In the genomic region with DNA sequence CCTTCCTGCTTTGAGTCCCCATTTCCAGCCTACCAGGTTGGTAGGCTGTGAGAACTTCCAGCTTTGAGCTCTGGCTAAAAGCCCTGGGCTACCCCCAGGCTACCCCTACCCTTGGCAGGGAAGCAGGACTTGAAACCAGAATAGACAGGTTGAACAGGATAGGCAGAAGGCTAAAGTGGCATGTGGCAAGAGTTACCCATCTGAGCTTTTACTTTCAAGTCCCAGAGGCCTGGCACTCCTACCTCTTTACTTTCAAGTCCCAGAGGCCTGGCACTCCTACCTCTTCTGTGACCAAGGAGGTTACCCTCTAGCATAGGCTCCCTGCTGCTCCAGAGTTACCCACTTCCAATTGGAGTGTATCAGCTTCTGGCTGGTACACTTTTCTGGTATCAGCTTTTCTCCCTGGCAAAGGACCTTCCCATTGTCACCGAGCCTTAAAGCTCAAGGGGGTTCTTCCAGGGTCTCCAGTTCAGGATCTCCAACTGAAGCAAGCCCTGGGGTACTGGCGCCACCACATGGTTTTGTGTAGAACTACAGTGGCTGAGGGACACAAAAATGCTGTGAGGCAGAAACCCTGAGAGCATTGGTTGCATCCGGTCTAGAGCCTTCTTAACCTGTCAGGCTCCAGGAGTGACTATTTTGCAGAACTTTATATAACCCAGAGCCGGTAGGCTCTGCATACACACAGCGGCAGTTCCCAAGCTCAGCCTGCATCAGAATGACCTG, we compare ENCODE assay signal across 8 mouse cellular contexts. TPM values are rescaled to one million over a fixed set of nuclear protein-coding genes. Genes with fewer than 3 reads are reported as not detected.
A peak's percentile ranks its signal among the peaks of the same experiment; 100 is the strongest.
DNase-seq lines count a peak whose midpoint lies in the region; ATAC-seq and TF ChIP-seq lines count a peak whose summit lies in the region.

No protein-coding gene starts in this region.

- ATAC-seq in neutrophil, adult 5-6 weeks (ENCODE audit: extremely low read depth, insufficient number of reproducible peaks, low FRiP score, poor library complexity, severe bottlenecking) = 0 out of 2 replicates have a peak, but pooled peaks have one; percentile 24
- ATAC-seq in cerebellum, adult (ENCODE audit: insufficient number of reproducible peaks, low FRiP score, low TSS enrichment) = no peak

- peak; percentile 40 for DNase-seq in gastrocnemius, postnatal 10 days
- no peak for DNase-seq in gastrocnemius, postnatal 25 days
- no peak for DNase-seq in testis, postnatal 14 days (ENCODE audit: low spot score)
- peak; percentile 69 for DNase-seq in embryonic facial prominence, embryonic 10.5 days (ENCODE audit: low spot score)
- peak; percentile 62 for DNase-seq in limb, embryonic 10.5 days (ENCODE audit: low spot score)

- H3K36me3 ChIP-seq in testis, adult 2 months (ENCODE audit: control insufficient read depth, insufficient read depth, low read length) = no peaks in the 10 kb centered on the region
- H3K36me3 ChIP-seq in embryonic facial prominence, embryonic 10.5 days (replicated peaks) = no peaks in the 10 kb centered on the region
- H3K36me3 ChIP-seq in limb, embryonic 10.5 days = no peaks in the 10 kb centered on the region

- no peak overlapping the region for H3K4me3 ChIP-seq in testis, adult 2 months (ENCODE audit: control insufficient read depth, low read depth, low read length)
- 0 out of 2 replicates have a peak overlapping the region, but pooled peaks have one; percentile 6 for H3K4me3 ChIP-seq in embryonic facial prominence, embryonic 10.5 days
- H3K4me3 ChIP-seq in limb, embryonic 10.5 days = no peak overlapping the region

- peak; percentile 52; the same call in 1 of the 2 replicates for TF ChIP-seq CTCF in testis, adult 2 months (IDR thresholded peaks at IDR 0.05; ENCODE audit: control insufficient read depth, insufficient read depth, insufficient replicate concordance, low read depth, low read length)

- H3K27me3 ChIP-seq in testis, adult 2 months (ENCODE audit: control insufficient read depth, insufficient read depth, low read length) = no peaks in the 10 kb centered on the region
- H3K27me3 ChIP-seq in embryonic facial prominence, embryonic 10.5 days (replicated peaks; ENCODE audit: low read depth, poor library complexity, severe bottlenecking) = peaks cover 54% of the 10 kb centered on the region
- H3K27me3 ChIP-seq in limb, embryonic 10.5 days (ENCODE audit: low read depth, poor library complexity, severe bottlenecking) = peaks cover 34% of the 10 kb centered on the region

- TF ChIP-seq POLR2A in testis, adult 2 months (IDR thresholded peaks at IDR 0.05; ENCODE audit: control insufficient read depth, low read depth, low read length) = no peak

- 15% methylated on average over 5 of the region's 5 CpGs for WGBS in embryonic facial prominence, embryonic 10.5 days
- 13% methylated on average over 5 of the region's 5 CpGs for WGBS in limb, embryonic 10.5 days

- H3K9me3 ChIP-seq in embryonic facial prominence, embryonic 10.5 days = no peaks in the 10 kb centered on the region
- H3K9me3 ChIP-seq in limb, embryonic 10.5 days (replicated peaks) = no peaks in the 10 kb centered on the region

- H3K27ac ChIP-seq in testis, adult 2 months (ENCODE audit: control insufficient read depth, insufficient read depth, low read depth, low read length) = no peak overlapping the region
- peak overlapping the region; percentile 65 for H3K27ac ChIP-seq in embryonic facial prominence, embryonic 10.5 days (replicated peaks)
- H3K27ac ChIP-seq in limb, embryonic 10.5 days = no peak overlapping the region

- no peaks in the 10 kb centered on the region for H3K4me1 ChIP-seq in testis, adult 2 months (ENCODE audit: control insufficient read depth, insufficient read depth, low read length)
- H3K4me1 ChIP-seq in embryonic facial prominence, embryonic 10.5 days = peaks cover 33% of the 10 kb centered on the region
- H3K4me1 ChIP-seq in limb, embryonic 10.5 days = peaks cover 9% of the 10 kb centered on the region

RNA-seq across cellular contexts. Expression of gene Cercam, which starts 10.1 kb away (rescaled TPM):
- 10 to 100 TPM; 28.3 to 39.0 TPM for total RNA-seq in gastrocnemius, postnatal 10 days (2021)
- 10 to 100 TPM in 1 of 2 experiments, 1 to 10 TPM in 1; 8.5 to 10.6 TPM for total RNA-seq in gastrocnemius, postnatal 25 days (2021)
- 8.9 and 10.1 TPM in 2 replicates for polyA plus RNA-seq in testis, adult 2 months (2012; rRNA removed)
- 12.3 and 19.2 TPM in 2 replicates for polyA plus RNA-seq in embryonic facial prominence, embryonic 10.5 days (2016; fragmentation: Nextera tagmentation; extraction: Ambion mirVana)
- 8.9 and 11.4 TPM in 2 replicates for polyA plus RNA-seq in limb, embryonic 10.5 days (2016; fragmentation: Nextera tagmentation; extraction: Ambion mirVana)
- 0.23 and 0.25 TPM in 2 replicates for total RNA-seq in neutrophil, adult 5-6 weeks (2017)

RNA-seq across cellular contexts. Expression of gene Odf2, which starts 30.1 kb away (rescaled TPM):
- 10 to 100 TPM; 21.3 to 29.7 TPM for total RNA-seq in gastrocnemius, postnatal 10 days (2021)
- 10 to 100 TPM; 10.3 to 14.7 TPM for total RNA-seq in gastrocnemius, postnatal 25 days (2021)
- 1,873 and 2,193 TPM in 2 replicates for polyA plus RNA-seq in testis, adult 2 months (2012; rRNA removed)
- 102 and 111 TPM in 2 replicates for polyA plus RNA-seq in embryonic facial prominence, embryonic 10.5 days (2016; fragmentation: Nextera tagmentation; extraction: Ambion mirVana)
- 101 and 105 TPM in 2 replicates for polyA plus RNA-seq in limb, embryonic 10.5 days (2016; fragmentation: Nextera tagmentation; extraction: Ambion mirVana)
- 78.0 and 84.3 TPM in 2 replicates for total RNA-seq in neutrophil, adult 5-6 weeks (2017)

RNA-seq across cellular contexts. Expression of gene Urm1, which starts 39.0 kb away (rescaled TPM):
- 10 to 100 TPM; 25.4 to 28.6 TPM for total RNA-seq in gastrocnemius, postnatal 10 days (2021)
- total RNA-seq in gastrocnemius, postnatal 25 days (2021) = 10 to 100 TPM; 20.9 to 26.0 TPM
- 22.7 and 25.1 TPM in 2 replicates for polyA plus RNA-seq in testis, adult 2 months (2012; rRNA removed)
- polyA plus RNA-seq in embryonic facial prominence, embryonic 10.5 days (2016; fragmentation: Nextera tagmentation; extraction: Ambion mirVana) = 18.0 and 23.7 TPM in 2 replicates
- polyA plus RNA-seq in limb, embryonic 10.5 days (2016; fragmentation: Nextera tagmentation; extraction: Ambion mirVana) = 20.4 and 25.1 TPM in 2 replicates
- total RNA-seq in neutrophil, adult 5-6 weeks (2017) = 11.4 and 12.0 TPM in 2 replicates

RNA-seq across cellular contexts. Expression of gene Slc27a4, which starts 56.5 kb away (rescaled TPM):
- 10 to 100 TPM; 10.6 to 11.2 TPM for total RNA-seq in gastrocnemius, postnatal 10 days (2021)
- 10 to 100 TPM in 1 of 2 experiments, 1 to 10 TPM in 1; 8.2 to 10.7 TPM for total RNA-seq in gastrocnemius, postnatal 25 days (2021)
- 4.1 and 5.5 TPM in 2 replicates for polyA plus RNA-seq in testis, adult 2 months (2012; rRNA removed)
- polyA plus RNA-seq in embryonic facial prominence, embryonic 10.5 days (2016; fragmentation: Nextera tagmentation; extraction: Ambion mirVana) = 10.1 and 11.2 TPM in 2 replicates
- polyA plus RNA-seq in limb, embryonic 10.5 days (2016; fragmentation: Nextera tagmentation; extraction: Ambion mirVana) = 8.5 and 9.8 TPM in 2 replicates
- 26.2 and 27.9 TPM in 2 replicates for total RNA-seq in neutrophil, adult 5-6 weeks (2017)

Comparison
In these comparisons a context has a peak if more than half of its experiments do, and no peak if none do; other contexts are left out.
1. DNase-seq: peak in gastrocnemius, postnatal 10 days (single experiment), embryonic facial prominence, embryonic 10.5 days (single experiment) and limb, embryonic 10.5 days (single experiment); none in gastrocnemius, postnatal 25 days (single experiment) and testis, postnatal 14 days (single experiment).